Mouse (Mus musculus) urinary bladder, postnatal 25 days (tissue): ENCODE measurements at regions not wholly inside any gene's neighbourhood (a gene's known extent, or its start where the extent isn't known, plus 50 kb on each side); places are given as distances from the start of the nearest gene placed in this dataset.

Experiments used
- DNase-seq: peaks from one replicate; pipeline ENCODE4 v3.0.0; 2022; ENCODE audit warnings: low spot score

- DNase-seq, result no peak
Measured at GRCm38 (mm10) chr15:56425986-56426385, 1051.4 kb downstream of the Slc22a22 start.

GRCm38 (mm10) chr15:56420681-56421080 is 1056.7 kb downstream of the Slc22a22 start:
- DNase-seq, result no peak

GRCm38 (mm10) chr15:56391982-56392381 is 1085.4 kb downstream of the Slc22a22 start:
- no peak for DNase-seq

GRCm38 (mm10) chr15:56378511-56378910 is 1098.9 kb downstream of the Slc22a22 start:
- no peak for DNase-seq

- DNase-seq, result no peak
Measured at GRCm38 (mm10) chr15:56350903-56351302, 1126.5 kb downstream of the Slc22a22 start.

- no peak for DNase-seq
Measured at GRCm38 (mm10) chr15:56346111-56346510, 1131.3 kb downstream of the Slc22a22 start.

- DNase-seq, result no peak
Measured at GRCm38 (mm10) chr15:56344973-56345372, 1132.5 kb downstream of the Slc22a22 start.

DNA sequence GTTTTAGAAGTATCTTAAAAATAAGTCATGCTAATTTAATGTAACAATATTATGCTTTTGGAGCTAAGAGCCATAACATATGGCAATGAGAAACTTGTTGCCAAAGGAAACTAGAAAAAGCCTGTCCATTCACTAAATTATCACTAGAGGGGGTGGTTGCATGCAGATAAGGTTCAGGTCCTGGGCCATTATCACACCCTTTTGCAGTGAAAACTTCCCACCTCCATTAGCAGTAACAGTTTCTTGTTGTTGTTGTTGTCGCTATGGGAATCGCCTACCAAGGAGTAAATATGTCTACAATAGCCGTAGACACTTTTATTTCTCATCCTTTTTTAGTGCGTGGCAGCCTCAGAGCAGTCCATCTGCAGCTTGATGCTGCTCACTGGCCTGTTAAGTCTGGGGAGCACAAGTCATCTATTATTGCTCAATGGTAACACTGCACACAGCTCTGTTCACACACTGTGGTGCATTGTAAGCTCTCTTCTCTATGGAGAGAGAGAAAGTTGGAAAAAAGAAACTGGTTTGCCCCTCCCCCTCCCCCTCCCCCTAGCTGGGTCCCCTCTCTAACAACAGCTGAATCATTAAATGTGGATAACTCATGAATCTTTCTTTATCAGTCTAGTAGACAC is 1133.0 kb downstream of the Slc22a22 start:
- no peak for DNase-seq

DNA sequence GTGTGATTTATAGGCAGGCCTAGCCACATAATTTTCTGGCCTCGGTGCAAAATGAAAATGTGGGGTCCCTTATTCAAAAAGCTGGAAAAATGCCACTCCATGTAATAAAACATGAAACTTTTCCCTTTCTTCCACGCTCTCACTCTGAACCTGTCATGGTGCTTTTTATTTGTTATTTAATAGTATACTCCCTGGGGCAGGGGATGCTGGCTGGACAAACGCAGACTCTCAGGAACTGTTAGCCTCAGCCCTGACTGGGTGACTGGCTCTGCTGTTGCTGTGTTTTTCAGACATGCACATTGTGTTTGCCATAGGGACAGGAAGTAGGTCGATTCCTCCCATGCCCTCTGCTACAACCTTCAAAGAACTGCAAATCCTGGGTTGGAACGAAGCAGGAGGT is 1139.5 kb downstream of the Slc22a22 start:
- no peak for DNase-seq

- peak; percentile 73 for DNase-seq
Measured at GRCm38 (mm10) chr15:56336449-56336848, 1141.0 kb downstream of the Slc22a22 start.

DNA sequence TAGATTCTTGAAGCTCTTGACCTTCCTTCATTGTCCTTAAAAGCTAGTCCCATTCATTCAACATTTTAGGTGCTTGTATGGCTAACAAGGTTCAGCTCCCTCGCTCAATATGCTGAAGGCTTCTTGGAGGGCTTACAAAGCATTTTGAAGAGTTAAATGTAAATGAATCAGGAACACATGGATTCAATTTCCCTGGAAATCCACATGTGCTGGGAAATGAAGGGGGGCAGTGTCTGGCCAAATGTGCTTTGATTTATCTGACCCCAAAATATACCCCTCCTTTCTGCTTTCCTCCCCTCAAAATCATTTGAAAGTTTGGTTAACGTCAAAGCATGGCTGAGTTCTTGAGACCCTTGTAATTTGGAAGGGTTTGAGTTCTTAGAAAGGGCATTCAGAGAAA is 1142.4 kb downstream of the Slc22a22 start:
- DNase-seq, result no peak

- DNase-seq, result no peak
Measured at GRCm38 (mm10) chr15:56320501-56320900, 1156.9 kb downstream of the Slc22a22 start.

- no peak for DNase-seq
Measured at GRCm38 (mm10) chr15:56294910-56295438, 1182.5 kb downstream of the Slc22a22 start.

DNA sequence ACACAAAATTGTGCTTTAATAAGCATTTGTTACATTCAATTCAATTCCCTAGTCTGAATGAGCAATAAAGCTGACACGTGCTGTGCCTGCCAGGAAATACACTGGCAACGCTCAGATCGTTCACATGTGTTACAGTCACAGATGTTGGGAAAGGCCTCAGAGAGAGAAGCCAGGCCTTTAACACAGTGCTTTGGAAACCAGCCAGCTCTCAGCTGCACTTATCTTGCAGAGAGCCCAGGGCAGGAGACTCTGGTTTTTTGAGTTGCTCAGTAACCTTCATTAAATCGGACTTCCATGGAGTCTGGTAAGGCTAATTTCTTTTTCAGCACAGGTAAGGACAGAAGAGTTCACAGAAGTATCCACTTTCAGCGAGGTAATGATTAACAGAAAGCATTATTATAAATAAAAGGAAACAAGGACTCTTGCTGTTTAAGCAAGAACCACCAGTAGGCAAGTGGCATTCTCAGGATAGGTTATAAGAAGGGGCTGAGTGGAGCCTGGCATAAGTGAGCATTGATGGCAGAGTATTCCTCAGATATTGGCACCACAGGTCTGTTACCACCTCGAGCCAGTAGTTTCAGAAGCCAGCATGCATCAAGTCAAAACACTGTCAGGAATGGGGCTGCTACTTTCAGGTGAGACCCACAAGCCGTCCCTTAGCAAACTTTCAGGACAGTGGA is 1198.7 kb downstream of the Slc22a22 start:
- peak; percentile 24 for DNase-seq

DNA sequence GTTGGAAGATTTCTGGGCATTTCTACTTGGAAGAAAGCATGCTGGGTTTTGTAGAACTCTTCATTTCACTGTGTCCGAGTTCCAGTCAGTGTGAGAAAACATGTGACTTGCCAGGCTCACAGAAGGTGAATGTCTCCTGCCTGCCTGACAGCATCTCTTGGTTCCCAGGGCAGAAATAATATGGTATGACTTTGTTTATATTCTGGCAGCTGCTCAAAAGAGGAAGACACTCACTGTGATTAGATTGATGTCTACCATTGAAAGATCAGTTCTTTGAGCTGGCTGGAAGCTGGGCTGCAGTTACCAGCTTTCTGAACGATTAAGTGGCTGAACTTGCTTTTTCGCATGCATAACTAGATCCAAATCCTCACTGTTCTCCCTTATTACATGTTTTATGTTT is 1199.4 kb downstream of the Slc22a22 start:
- no peak for DNase-seq

DNA sequence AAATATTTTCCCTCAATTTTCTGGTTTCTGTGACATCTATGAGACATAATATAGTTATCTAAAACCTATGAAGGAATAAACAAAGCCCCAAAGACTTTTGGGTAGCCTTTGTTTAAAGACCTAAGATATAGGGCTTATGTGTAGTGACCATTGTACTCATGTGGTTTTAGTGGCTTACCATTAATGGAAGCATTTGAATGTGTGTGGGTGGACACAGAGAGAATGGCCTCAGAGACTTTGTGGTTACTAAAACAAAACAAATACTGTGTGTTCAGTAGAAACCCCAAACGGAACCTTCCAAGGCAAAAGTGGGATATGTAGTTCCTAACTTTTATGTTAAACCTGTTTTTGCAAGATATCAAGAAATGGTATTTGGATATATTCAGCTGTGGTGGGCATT is 1228.7 kb downstream of the Slc22a22 start:
- DNase-seq, result no peak

DNA sequence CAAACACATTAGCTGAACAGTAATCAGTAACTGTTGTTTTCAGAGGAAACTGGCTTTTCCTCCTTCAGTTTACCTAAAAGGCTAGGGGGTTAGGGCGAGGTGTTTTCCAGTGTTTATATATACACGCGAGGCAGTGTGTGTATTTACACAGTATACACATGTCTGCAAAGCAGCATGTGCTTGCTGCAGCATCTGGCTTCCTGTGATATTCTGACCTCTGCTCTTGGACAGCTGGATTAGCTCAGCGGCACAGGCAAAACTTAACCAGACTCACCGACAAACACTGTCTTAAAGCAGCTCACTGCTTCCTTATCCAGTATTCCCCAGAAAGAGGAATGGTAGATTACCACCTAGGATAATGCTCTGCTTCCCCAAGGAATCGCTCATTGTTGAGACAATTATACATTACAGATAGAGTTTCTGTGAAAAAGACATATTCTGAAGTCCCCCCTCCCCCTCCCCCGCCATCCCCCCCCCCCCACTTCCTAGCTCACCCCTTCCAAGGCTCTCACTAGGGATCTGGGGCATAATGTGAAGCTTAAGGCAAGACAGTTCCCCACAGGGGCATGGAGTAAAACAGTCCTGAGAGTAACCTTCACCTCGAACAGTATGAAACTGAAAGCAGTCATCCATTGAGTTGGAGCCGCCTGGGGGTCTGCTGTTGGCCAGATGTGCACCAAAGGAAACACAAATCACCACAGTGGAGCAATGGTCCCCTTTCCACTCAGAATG is 1233.3 kb downstream of the Slc22a22 start:
- no peak for DNase-seq

DNA sequence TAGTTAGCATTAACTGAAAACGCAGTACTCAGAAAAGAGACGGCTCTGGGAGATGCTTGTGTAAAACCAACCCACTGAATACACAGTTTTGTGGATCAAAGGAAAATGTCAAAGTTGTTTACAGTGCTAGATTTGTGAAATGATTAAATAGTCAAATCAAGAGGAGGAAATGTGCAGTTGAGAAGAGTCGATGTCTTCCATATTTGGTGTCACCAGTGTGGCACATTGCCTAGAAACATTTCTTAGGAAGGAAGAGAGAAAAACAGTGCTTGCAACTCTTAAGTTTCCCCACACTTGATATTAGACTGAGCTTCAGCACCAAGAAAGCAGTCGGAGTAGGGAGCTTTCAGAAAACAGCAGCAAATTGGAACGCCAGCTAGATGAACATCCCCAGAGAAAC is 1274.9 kb downstream of the Slc22a22 start:
- no peak for DNase-seq

GRCm38 (mm10) chr15:56199336-56199735 is 1278.1 kb downstream of the Slc22a22 start:
- no peak for DNase-seq

DNA sequence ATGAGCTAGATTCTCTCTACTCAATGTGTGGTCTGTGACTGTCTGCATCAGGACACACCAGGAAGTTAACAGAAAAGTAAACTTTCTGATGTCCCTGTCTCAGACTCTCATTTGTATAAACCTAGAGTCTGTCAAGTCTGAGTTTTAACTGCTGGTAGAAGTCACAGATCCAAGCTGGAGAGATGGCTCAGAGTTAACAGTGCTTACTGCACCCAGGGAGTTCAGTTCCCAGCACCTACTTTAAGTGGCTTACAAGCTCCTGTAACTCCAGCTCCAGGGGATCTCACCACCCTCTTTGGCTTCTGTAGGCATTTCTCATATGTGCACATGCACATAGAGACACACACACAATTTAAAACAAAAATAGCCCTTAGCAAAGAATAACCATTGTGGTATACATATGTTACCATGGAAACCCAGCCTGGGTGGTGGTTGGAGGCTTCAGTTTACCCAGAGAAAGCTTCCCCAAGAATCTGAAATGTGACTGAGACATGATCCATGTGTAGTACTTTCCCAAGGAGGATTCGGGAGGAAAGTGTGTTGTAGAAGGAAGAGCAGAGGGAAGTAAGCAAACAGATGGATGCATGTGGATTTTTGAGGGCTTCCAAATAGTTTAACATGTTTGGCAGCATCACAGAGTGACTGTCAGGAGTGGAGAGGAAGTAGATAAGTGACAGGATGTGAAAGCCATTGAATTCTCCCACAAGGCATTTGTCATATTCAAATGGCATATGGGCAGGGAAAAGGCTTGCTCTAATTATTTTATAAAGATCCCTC is 1279.8 kb downstream of the Slc22a22 start:
- DNase-seq, result no peak

- no peak for DNase-seq
Measured at GRCm38 (mm10) chr15:56166236-56166635, 1311.2 kb downstream of the Slc22a22 start.

DNA sequence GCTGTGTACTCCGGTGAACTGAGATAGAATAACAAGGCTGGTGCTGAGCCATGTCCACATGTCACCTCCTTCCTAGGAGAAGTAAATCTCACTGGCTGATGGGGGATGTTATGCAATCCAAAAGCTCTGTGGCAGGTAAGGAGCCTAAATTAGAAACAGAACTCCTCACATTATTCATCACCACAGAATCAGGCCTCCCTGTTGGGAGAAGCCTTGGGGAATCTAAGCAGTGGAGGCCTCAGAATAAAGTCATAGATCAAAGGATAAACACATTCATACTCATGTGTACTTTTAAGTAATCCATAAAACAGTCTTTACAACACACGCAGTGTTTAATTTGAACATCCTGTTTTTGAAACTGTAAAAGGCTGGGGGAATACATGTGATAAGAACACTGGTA is 1318.7 kb downstream of the Slc22a22 start:
- no peak for DNase-seq
